Mouse (Mus musculus): Measurements from ENCODE around the gene Ppp3ca. TPM values are rescaled to one million over a fixed set of nuclear protein-coding genes. Genes with fewer than 3 reads are reported as not detected.

Ppp3ca gene
- polyA plus RNA-seq, 1 experiment from 2014 or later, result 44.8 TPM

- peak overlapping the region; percentile 36 for H3K4me3 ChIP-seq (ENCODE audit: low read length)
Observed at GRCm38 (mm10) chr3:136725311-136726156, 55.6 kb downstream of the Ppp3ca start.

GRCm38 (mm10) chr3:136727877-136728276 lies 58.0 kb downstream of the Ppp3ca start:
- H3K36me3 ChIP-seq (ENCODE audit: control insufficient read depth, insufficient read depth), result no peaks in the 10 kb centered on the region
- peaks cover 21% of the 10 kb centered on the region for H3K4me1 ChIP-seq (ENCODE audit: control insufficient read depth, insufficient read depth, low read length)
- no peak overlapping the region for H3K4me2 ChIP-seq (ENCODE audit: low read depth, low read length)
- peaks cover 3% of the 10 kb centered on the region; the same call in 1 of the 2 replicates for H3K9me3 ChIP-seq (replicated peaks; ENCODE audit: control insufficient read depth, low read length)
- ATAC-seq (replicated peaks; ENCODE audit: extremely low read depth, insufficient read depth, low FRiP score), result no peak
- no peak overlapping the region for H3K9ac ChIP-seq (ENCODE audit: low read length)
- WGBS, result 85% methylated on average over 2 of the region's 2 CpGs
- no peak overlapping the region for H3K27ac ChIP-seq (ENCODE audit: low read length)
- no peak overlapping the region for H3K4me3 ChIP-seq (ENCODE audit: low read length)
- H3K27me3 ChIP-seq (ENCODE audit: control insufficient read depth, insufficient read depth, low read length), result no peaks in the 10 kb centered on the region

More at GRCm38 (mm10) chr3:136725311-136726156, 55.6 kb downstream of the Ppp3ca start:
- H3K36me3 ChIP-seq (ENCODE audit: control insufficient read depth, insufficient read depth), result no peaks in the 10 kb centered on the region
- H3K4me1 ChIP-seq (ENCODE audit: control insufficient read depth, insufficient read depth, low read length), result peaks cover 21% of the 10 kb centered on the region
- H3K4me2 ChIP-seq (ENCODE audit: low read depth, low read length), result peak overlapping the region; percentile 58
- H3K27ac ChIP-seq (ENCODE audit: low read length), result peak overlapping the region; percentile 54
- H3K9ac ChIP-seq (ENCODE audit: low read length), result peak overlapping the region; percentile 25
- no peaks in the 10 kb centered on the region for H3K27me3 ChIP-seq (ENCODE audit: control insufficient read depth, insufficient read depth, low read length)
- peak; percentile 86 for ATAC-seq (replicated peaks; ENCODE audit: extremely low read depth, insufficient read depth, low FRiP score)
- peaks cover 3% of the 10 kb centered on the region; the same call in 1 of the 2 replicates for H3K9me3 ChIP-seq (replicated peaks; ENCODE audit: control insufficient read depth, low read length)
- WGBS, result 9% methylated on average over 7 of the region's 7 CpGs

- ATAC-seq (replicated peaks; ENCODE audit: extremely low read depth, insufficient read depth, low FRiP score), result no peak
Observed at GRCm38 (mm10) chr3:136729978-136730377, 60.1 kb downstream of the Ppp3ca start.

GRCm38 (mm10) chr3:136731579-136731978 lies 61.7 kb downstream of the Ppp3ca start:
- no peak overlapping the region for H3K4me2 ChIP-seq (ENCODE audit: low read depth, low read length)
- H3K4me1 ChIP-seq (ENCODE audit: control insufficient read depth, insufficient read depth, low read length), result peaks cover 3% of the 10 kb centered on the region
- no peak overlapping the region for H3K9ac ChIP-seq (ENCODE audit: low read length)
- no peaks in the 10 kb centered on the region for H3K27me3 ChIP-seq (ENCODE audit: control insufficient read depth, insufficient read depth, low read length)
- H3K4me3 ChIP-seq (ENCODE audit: low read length), result no peak overlapping the region
- no peak overlapping the region for H3K27ac ChIP-seq (ENCODE audit: low read length)
- no peaks in the 10 kb centered on the region for H3K9me3 ChIP-seq (replicated peaks; ENCODE audit: control insufficient read depth, low read length)
- no peak for ATAC-seq (replicated peaks; ENCODE audit: extremely low read depth, insufficient read depth, low FRiP score)
- no peaks in the 10 kb centered on the region for H3K36me3 ChIP-seq (ENCODE audit: control insufficient read depth, insufficient read depth)
- 75% methylated on average over 6 of the region's 6 CpGs for WGBS

More at GRCm38 (mm10) chr3:136729978-136730377, 60.1 kb downstream of the Ppp3ca start:
- Histone ChIP-seq H3K9ac (ENCODE audit: low read length) (no peak overlapping the region), H3K27me3 (ENCODE audit: control insufficient read depth, insufficient read depth, low read length) (no peaks in the 10 kb centered on the region), H3K36me3 (ENCODE audit: control insufficient read depth, insufficient read depth) (no peaks in the 10 kb centered on the region), H3K27ac (ENCODE audit: low read length) (no peak overlapping the region), H3K4me1 (ENCODE audit: control insufficient read depth, insufficient read depth, low read length) (peaks cover 11% of the 10 kb centered on the region), H3K4me2 (ENCODE audit: low read depth, low read length) (no peak overlapping the region), H3K4me3 (ENCODE audit: low read length) (no peak overlapping the region), H3K9me3 (replicated peaks; ENCODE audit: control insufficient read depth, low read length) (peaks cover 3% of the 10 kb centered on the region; the same call in 1 of the 2 replicates)
- WGBS, result 54% methylated on average over 10 of the region's 10 CpGs

GRCm38 (mm10) chr3:136736021-136736420 lies 66.1 kb downstream of the Ppp3ca start:
- Histone ChIP-seq H3K27ac (ENCODE audit: low read length) (no peak overlapping the region), H3K4me1 (ENCODE audit: control insufficient read depth, insufficient read depth, low read length) (peaks cover 5% of the 10 kb centered on the region), H3K4me2 (ENCODE audit: low read depth, low read length) (no peak overlapping the region), H3K9me3 (replicated peaks; ENCODE audit: control insufficient read depth, low read length) (no peaks in the 10 kb centered on the region), H3K9ac (ENCODE audit: low read length) (no peak overlapping the region), H3K27me3 (ENCODE audit: control insufficient read depth, insufficient read depth, low read length) (no peaks in the 10 kb centered on the region), H3K4me3 (ENCODE audit: low read length) (no peak overlapping the region), H3K36me3 (ENCODE audit: control insufficient read depth, insufficient read depth) (no peaks in the 10 kb centered on the region)
- WGBS, result 36% methylated on average over 1 of the region's 1 CpGs
- ATAC-seq (replicated peaks; ENCODE audit: extremely low read depth, insufficient read depth, low FRiP score), result no peak

- 76% methylated on average over 7 of the region's 7 CpGs for WGBS
- ATAC-seq (replicated peaks; ENCODE audit: extremely low read depth, insufficient read depth, low FRiP score), result no peak
- Histone ChIP-seq H3K27me3 (ENCODE audit: control insufficient read depth, insufficient read depth, low read length) (no peaks in the 10 kb centered on the region), H3K4me1 (ENCODE audit: control insufficient read depth, insufficient read depth, low read length) (peaks cover 12% of the 10 kb centered on the region), H3K4me3 (ENCODE audit: low read length) (no peak overlapping the region), H3K9me3 (replicated peaks; ENCODE audit: control insufficient read depth, low read length) (no peaks in the 10 kb centered on the region), H3K27ac (ENCODE audit: low read length) (no peak overlapping the region), H3K4me2 (ENCODE audit: low read depth, low read length) (no peak overlapping the region), H3K9ac (ENCODE audit: low read length) (no peak overlapping the region), H3K36me3 (ENCODE audit: control insufficient read depth, insufficient read depth) (no peaks in the 10 kb centered on the region)
Observed at GRCm38 (mm10) chr3:136736773-136737298, 66.9 kb downstream of the Ppp3ca start.

GRCm38 (mm10) chr3:136738474-136738873 lies 68.5 kb downstream of the Ppp3ca start:
- Histone ChIP-seq H3K4me3 (ENCODE audit: low read length) (no peak overlapping the region), H3K9me3 (replicated peaks; ENCODE audit: control insufficient read depth, low read length) (no peaks in the 10 kb centered on the region), H3K36me3 (ENCODE audit: control insufficient read depth, insufficient read depth) (no peaks in the 10 kb centered on the region), H3K4me2 (ENCODE audit: low read depth, low read length) (no peak overlapping the region), H3K9ac (ENCODE audit: low read length) (no peak overlapping the region), H3K27me3 (ENCODE audit: control insufficient read depth, insufficient read depth, low read length) (no peaks in the 10 kb centered on the region), H3K27ac (ENCODE audit: low read length) (no peak overlapping the region), H3K4me1 (ENCODE audit: control insufficient read depth, insufficient read depth, low read length) (peaks cover 21% of the 10 kb centered on the region)
- 86% methylated on average over 1 of the region's 1 CpGs for WGBS
- no peak for ATAC-seq (replicated peaks; ENCODE audit: extremely low read depth, insufficient read depth, low FRiP score)

GRCm38 (mm10) chr3:136738914-136739313 lies 69.0 kb downstream of the Ppp3ca start:
- Histone ChIP-seq H3K4me3 (ENCODE audit: low read length) (no peak overlapping the region), H3K27ac (ENCODE audit: low read length) (no peak overlapping the region), H3K36me3 (ENCODE audit: control insufficient read depth, insufficient read depth) (no peaks in the 10 kb centered on the region), H3K9me3 (replicated peaks; ENCODE audit: control insufficient read depth, low read length) (no peaks in the 10 kb centered on the region), H3K4me2 (ENCODE audit: low read depth, low read length) (no peak overlapping the region), H3K4me1 (ENCODE audit: control insufficient read depth, insufficient read depth, low read length) (peaks cover 24% of the 10 kb centered on the region), H3K9ac (ENCODE audit: low read length) (no peak overlapping the region), H3K27me3 (ENCODE audit: control insufficient read depth, insufficient read depth, low read length) (no peaks in the 10 kb centered on the region)
- no peak for ATAC-seq (replicated peaks; ENCODE audit: extremely low read depth, insufficient read depth, low FRiP score)
- WGBS, result 85% methylated on average over 5 of the region's 5 CpGs

GRCm38 (mm10) chr3:136741659-136742058 lies 71.7 kb downstream of the Ppp3ca start:
- H3K36me3 ChIP-seq (ENCODE audit: control insufficient read depth, insufficient read depth), result no peaks in the 10 kb centered on the region
- ATAC-seq (replicated peaks; ENCODE audit: extremely low read depth, insufficient read depth, low FRiP score), result 0 out of 2 replicates have a peak, but pooled peaks have one; percentile 25
- H3K27me3 ChIP-seq (ENCODE audit: control insufficient read depth, insufficient read depth, low read length), result no peaks in the 10 kb centered on the region
- WGBS, result 36% methylated on average over 5 of the region's 5 CpGs
- peaks cover 31% of the 10 kb centered on the region for H3K4me1 ChIP-seq (ENCODE audit: control insufficient read depth, insufficient read depth, low read length)
- no peak overlapping the region for H3K9ac ChIP-seq (ENCODE audit: low read length)
- H3K4me3 ChIP-seq (ENCODE audit: low read length), result no peak overlapping the region
- H3K4me2 ChIP-seq (ENCODE audit: low read depth, low read length), result peak overlapping the region; percentile 38
- no peaks in the 10 kb centered on the region for H3K9me3 ChIP-seq (replicated peaks; ENCODE audit: control insufficient read depth, low read length)
- 0 out of 2 replicates have a peak overlapping the region, but pooled peaks have one; percentile 4 for H3K27ac ChIP-seq (ENCODE audit: low read length)
